Mouse (Mus musculus) megakaryocyte progenitor cell, adult 5-6 weeks (primary cell): ENCODE measurements around the gene Olig3. TPM values are rescaled to one million over a fixed set of nuclear protein-coding genes. Genes with fewer than 3 reads are reported as not detected.

Experiments used
- ATAC-seq: replicated peaks from 2 replicates; pipeline ENCODE4 v1.8.0; 2016; ENCODE audit warnings: mild to moderate bottlenecking, moderate TSS enrichment, inconsistent platforms; ENCODE audit not compliant: poor library complexity
- total RNA-seq, 2 experiments: library from RNA; stranded (forward) in 1 of 2; stranded (reverse) in 1 of 2; fragments of 157-497, 149-512 nt in 1 of 2; fragments of 200-1000 nt in 1 of 2; gene quantifications; 2 replicates each; pipeline versions ENCODE4 v1.2.3 to v1.2.4; 2015 to 2017

The Olig3 gene
- not detected in 2 replicates for total RNA-seq (2015)
- total RNA-seq (2017): not detected in 2 replicates

- ATAC-seq: peak; percentile 37; the same call in 1 of the 2 replicates
Observed at GRCm38 (mm10) chr10:19356071-19356583, at the start of gene Olig3. Gene Olig3 (plus strand): TSS chr10:19356533.

DNA sequence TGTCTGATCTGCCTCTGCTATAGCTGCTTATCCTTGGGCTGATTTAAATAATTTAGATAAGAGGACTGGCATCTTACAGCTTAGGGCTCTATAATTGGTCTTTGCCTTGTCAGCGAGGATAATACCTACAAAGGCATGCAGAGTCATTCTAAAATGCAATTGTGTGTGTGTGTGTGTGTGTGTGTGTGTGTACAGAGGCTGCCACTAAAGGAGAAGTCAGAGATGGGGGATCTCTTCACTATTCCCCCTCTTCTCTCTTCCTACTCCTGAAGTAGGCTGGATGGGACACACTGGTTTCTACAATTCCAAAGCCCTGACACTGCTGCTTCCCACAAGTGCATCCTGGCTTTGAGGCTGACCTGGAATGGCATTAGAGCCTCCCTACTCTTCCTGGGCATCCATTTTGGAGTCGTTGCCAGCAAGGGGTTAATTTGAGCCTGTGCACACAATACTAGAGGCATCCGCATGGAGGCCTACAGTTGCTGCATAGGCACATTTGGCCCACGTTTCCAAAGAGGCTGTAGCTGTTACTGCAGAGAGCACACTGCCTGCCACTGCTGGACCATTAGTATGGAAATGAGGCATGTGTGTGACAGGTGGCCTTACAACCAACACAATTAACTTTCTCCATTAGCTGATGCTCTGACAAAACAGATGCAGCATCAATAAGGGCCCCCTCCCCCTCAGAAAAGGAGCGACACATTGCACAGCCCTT is 46.5 kb upstream of the Olig3 start:
- no peak for ATAC-seq

DNA sequence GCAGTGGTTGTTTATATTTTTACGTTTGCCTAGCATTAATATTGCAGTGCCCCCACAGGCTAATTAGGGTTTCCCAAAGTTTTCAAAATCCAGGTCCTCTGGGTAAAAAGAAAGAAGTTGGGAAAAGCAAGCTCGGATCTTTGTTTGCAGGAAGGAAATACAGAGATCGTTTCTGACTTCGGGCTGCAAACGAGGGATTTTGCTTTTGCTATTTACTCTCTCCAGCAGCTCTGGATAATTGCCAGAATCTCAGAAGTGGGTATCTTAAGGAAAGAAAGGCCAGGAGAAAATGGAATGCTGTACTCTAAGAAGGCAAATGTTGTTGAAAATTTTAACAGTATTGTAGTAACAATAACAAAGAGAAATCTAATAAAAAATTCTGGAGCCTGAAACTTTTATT is 45.9 kb upstream of the Olig3 start:
- ATAC-seq: no peak

- ATAC-seq: no peak
Observed at GRCm38 (mm10) chr10:19317962-19318812, 38.1 kb upstream of the Olig3 start.

DNA sequence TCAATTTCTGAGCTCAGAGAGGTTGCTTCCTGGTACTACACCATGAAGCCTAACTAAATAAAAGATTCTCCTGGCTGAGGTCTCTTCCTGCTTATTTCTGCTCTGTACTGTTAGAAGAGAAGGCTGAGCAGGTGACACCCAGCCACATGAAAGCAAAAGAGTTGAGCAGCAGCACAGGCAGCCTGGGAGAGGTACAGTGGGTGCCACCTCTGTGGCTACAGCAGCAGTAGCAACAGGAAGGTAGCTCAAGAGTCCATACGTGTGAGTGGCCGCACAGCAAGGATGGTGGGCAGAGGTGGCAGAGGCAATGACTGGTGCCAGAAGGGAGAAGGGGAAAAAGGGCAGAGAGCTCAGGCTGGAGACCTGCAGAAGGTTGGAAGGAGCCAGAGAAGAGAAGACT is 34.6 kb upstream of the Olig3 start:
- no peak for ATAC-seq

- ATAC-seq: no peak
Observed at GRCm38 (mm10) chr10:19329191-19329777, 27.0 kb upstream of the Olig3 start.

- no peak for ATAC-seq
Observed at GRCm38 (mm10) chr10:19333425-19333824, 22.9 kb upstream of the Olig3 start.

DNA sequence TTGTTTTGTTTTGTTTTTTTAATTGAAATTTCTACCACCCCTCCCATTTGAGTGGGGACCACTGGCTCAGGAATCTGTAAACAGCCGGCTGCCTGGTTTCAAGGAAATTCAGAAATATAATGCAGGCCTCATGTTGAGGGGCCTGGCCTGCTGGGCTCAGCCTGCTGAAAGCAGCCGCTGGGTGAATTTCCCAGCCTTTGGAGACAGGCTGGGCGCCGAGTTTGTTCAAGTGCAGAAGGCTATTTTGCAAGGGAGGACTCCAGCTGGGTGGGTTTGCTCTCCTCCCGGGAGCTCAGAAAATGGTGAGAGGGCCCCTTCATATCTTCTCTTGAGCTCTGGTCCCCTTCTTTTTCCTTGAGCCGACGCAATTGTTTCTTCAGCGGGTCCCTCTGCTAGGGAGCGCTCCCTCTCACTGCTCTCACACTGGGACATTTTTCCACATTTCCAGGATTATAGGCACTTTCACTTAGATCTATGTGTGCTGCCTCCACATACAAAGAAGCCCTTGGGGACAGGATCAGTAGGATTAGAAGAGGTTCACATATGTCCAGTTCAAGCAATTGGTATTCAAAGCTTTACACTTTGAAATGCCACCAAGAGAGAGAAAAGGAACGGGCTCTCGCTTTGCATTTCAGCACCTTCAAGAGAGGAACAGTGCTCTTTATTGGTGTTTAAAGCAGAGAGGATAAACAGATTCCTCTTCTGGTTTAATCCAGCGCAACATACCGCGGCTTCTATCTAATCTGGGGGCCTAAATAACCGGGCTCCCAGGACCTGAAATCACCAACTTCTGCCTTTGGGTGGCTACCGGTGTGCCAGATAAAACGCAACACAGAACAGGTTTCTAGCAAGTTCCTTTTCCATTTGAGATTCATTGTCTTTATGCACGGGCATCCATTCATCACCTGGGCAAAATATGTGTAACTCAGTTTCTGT is 17.4 kb upstream of the Olig3 start:
- no peak for ATAC-seq

- no peak for ATAC-seq
Observed at GRCm38 (mm10) chr10:19344039-19344438, 12.3 kb upstream of the Olig3 start.

- no peak for ATAC-seq
Observed at GRCm38 (mm10) chr10:19349326-19349725, 7.0 kb upstream of the Olig3 start.

- no peak for ATAC-seq
Observed at GRCm38 (mm10) chr10:19352006-19352877, 4.1 kb upstream of the Olig3 start.

- no peak for ATAC-seq
Observed at GRCm38 (mm10) chr10:19352878-19353301, 3.4 kb upstream of the Olig3 start.

DNA sequence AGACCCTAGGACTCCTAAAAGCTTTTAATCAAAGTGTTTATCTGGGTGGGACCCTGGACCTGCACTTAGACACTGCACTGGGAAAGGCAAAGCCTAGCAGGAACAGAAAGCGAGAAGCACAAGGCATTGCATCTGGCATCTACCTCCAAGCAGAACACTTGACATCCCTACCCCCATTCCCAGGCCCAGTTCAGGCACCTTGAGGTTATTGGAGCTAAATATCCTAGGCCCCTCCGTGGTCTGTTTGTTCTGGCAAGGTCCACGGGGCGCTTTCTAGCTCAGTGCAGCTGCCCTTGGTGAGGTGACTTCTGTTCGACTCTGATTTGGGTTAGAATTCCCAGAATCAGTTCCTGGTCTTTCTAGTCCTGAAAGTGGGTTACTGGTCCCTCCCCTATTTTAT is 2.7 kb upstream of the Olig3 start:
- no peak for ATAC-seq

- no peak for ATAC-seq
Observed at GRCm38 (mm10) chr10:19354146-19354545, 2.2 kb upstream of the Olig3 start.

DNA sequence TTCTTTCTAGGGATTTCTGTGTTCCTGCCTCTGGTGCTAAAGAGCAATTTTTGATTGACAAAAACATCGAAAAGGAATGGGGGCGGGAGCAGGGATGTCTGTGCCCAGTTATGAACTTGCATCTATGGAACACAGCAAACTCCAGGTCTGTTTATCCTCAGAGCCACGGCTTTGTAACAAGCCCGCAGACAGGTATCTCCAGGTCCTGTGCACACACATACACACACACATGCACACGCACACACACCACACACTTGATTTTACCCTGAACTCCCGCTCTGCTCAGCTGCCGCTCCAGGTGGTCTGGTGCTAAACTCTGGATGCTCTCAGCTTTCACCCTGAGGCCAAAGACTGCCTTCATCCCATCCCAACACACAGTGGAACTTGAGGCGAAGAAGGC is 1.3 kb upstream of the Olig3 start:
- no peak for ATAC-seq

DNA sequence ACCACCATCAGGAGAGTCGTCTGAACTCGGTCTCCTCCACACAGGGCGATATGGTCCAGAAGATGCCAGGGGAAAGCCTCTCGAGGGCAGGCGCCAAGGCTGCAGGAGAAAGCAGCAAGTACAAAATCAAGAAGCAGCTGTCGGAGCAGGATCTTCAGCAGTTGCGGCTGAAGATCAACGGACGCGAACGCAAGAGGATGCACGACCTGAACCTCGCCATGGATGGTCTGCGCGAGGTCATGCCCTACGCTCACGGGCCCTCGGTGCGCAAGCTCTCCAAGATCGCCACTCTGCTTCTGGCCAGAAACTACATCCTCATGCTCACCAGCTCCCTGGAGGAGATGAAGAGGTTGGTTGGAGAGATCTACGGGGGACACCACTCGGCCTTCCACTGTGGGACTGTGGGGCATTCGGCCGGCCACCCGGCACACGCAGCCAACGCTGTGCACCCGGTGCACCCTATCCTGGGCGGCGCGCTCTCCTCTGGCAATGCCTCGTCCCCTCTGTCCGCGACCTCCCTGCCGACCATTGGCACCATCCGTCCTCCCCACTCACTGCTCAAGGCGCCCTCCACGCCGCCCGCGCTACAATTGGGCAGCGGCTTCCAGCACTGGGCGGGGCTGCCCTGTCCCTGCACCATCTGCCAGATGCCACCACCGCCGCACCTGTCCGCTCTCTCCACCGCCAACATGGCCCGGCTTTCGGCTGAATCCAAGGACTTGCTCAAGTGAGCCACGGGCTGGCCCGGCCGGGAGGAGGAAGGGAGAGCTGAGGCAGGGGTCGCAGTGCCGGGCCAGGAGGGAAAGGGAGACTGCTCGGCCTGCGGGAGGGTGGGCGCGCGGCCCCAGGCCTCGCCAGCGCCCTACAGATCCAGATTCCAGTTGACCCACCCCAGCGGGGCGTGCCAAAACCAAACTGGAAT is 648 bp downstream of the Olig3 start:
- peak; percentile 17; the same call in 1 of the 2 replicates for ATAC-seq

DNA sequence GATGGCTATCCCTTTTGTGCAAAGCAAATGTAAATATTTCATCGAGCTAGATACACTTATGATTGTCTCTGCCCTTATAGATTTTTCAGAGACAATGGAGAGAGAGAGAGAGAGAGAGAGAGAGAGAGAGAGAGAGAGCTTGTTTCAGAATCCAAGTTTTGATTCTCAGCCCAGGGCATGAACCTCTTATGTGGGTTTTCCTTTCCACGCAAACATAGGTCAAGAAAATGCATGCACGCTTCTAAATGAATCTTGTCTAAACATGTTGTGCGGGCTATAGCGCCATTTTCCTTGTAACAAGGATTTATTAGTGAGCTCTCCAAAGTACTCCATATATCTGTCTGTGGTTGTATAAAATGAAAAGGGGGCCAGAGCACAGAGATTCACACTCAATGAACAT is 1.5 kb downstream of the Olig3 start:
- ATAC-seq: no peak
